Mouse (Mus musculus) cerebellum, adult 2 months (tissue): ENCODE data around the gene Zfp3. TPM values are rescaled to one million over a fixed set of nuclear protein-coding genes. Genes with fewer than 3 reads are reported as not detected.
A peak's percentile ranks its signal among the peaks of the same experiment; 100 is the strongest.
"Not testable (repeated sequence)": the region's sequence is repeated elsewhere in the genome, so short reads cannot be mapped to it uniquely, and the experiment has no call there.

Source experiments
- DNase-seq, 2 experiments: peaks; one replicate each; pipeline ENCODE4 v3.0.0; 2021
- H3K27ac ChIP-seq: fragments of 200-500 bp; 2 replicates; pipeline ENCODE4 v1.5.1; 2012; ENCODE audit warnings: low read length, control low read depth, inconsistent platforms; ENCODE audit not compliant: insufficient read depth
- H3K27me3 ChIP-seq: fragments of 200-500 bp; 2 replicates; pipeline ENCODE4 v1.6.1; 2012; ENCODE audit warnings: inconsistent platforms, mild to moderate bottlenecking, low read length, moderate library complexity; ENCODE audit not compliant: control insufficient read depth, insufficient read depth
- H3K4me1 ChIP-seq: fragments of 200-500 bp; 2 replicates; pipeline ENCODE4 v1.6.1; 2011; ENCODE audit warnings: low read length; ENCODE audit not compliant: control insufficient read depth, insufficient read depth
- H3K4me3 ChIP-seq: fragments of 200-500 bp; replicated peaks from 2 replicates; pipeline ENCODE3; 2011; ENCODE audit warnings: mild to moderate bottlenecking, low read depth, low read length, control low read depth; ENCODE audit not compliant: insufficient read depth
- CTCF ChIP-seq: fragments of 200-500 bp; IDR thresholded peaks from 2 replicates; pipeline ENCODE4 v1.5.1; 2011; ENCODE audit warnings: low read depth, mild to moderate bottlenecking, control low read depth, low read length, moderate library complexity, borderline replicate concordance; ENCODE audit not compliant: insufficient read depth
- POLR2A ChIP-seq: fragments of 200-500 bp; IDR thresholded peaks from 2 replicates; pipeline ENCODE4 v1.6.1; 2011; ENCODE audit warnings: low read length, control low read depth, borderline replicate concordance; ENCODE audit not compliant: insufficient read depth
- WGBS: fragments of 180-500 bp; shearing (Covaris S2); methylation state at CpG from one replicate; pipeline ENCODE4 v1.1.7; 2018; 5-methylcytosine and 5-hydroxymethylcytosine counted together
- polyA plus RNA-seq: library from polyadenylated mRNA; depleted of rRNA; stranded (reverse); fragments of >200 nt; gene quantifications from 2 replicates; pipeline ENCODE4 v1.2.3, GENCODE M21; 2012

The Zfp3 gene
- polyA plus RNA-seq, 1 experiment = 11.1 TPM

DNA sequence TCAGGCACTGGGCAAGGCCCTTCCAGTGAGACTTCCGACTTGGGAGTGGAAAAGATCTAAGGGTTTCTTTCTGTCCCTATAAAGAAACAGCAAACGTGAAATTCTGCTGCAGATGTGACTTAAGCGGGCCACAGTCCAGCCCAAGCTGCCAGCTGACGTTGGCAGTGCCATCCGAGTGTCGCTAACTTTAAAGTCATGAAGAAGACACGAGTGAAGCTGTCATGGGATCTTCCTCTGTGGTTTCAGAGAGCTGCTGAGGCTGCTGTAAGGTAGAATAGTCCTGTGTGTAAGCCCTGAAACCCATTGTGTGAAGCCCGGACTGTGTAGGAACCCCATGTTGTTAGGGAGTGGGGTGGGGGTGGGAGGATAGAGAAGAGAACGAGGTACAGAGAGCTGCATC is 1.4 kb upstream of the Zfp3 start:
- DNase-seq = no peak
- Histone ChIP-seq H3K27ac (no peak overlapping the region), H3K27me3 (no peaks in the 10 kb centered on the region), H3K4me1 (peaks cover 10% of the 10 kb centered on the region), H3K4me3 (no peak overlapping the region)
- 49% methylated on average over 9 of the region's 9 CpGs for WGBS
- no peak for TF ChIP-seq POLR2A
- TF ChIP-seq CTCF = no peak

DNA sequence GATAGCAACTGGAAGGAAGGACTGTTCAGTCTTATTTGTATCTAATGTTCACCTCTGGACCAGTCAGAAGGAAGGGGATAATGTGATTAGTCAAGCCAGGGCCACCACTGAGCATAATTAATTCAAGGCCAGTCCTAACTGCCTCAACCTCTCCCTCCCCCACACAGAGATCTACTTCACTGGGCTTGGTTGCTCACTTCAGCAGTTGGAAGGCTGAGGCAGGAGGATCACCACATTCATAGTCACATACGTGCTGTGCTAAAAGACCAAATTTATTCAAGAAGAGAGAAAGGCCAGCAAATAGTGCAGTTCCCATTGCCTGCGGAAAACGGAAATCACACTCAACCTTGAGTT is 450 bp upstream of the Zfp3 start:
- H3K4me1 ChIP-seq = peaks cover 10% of the 10 kb centered on the region
- DNase-seq = no peak
- TF ChIP-seq CTCF = no peak
- TF ChIP-seq POLR2A = no peak
- peak overlapping the region; percentile 34; the same call in 1 of the 2 replicates for H3K27ac ChIP-seq
- no peaks in the 10 kb centered on the region for H3K27me3 ChIP-seq
- 21% methylated on average over 3 of the region's 3 CpGs for WGBS
- H3K4me3 ChIP-seq = peak overlapping the region; percentile 77

DNA sequence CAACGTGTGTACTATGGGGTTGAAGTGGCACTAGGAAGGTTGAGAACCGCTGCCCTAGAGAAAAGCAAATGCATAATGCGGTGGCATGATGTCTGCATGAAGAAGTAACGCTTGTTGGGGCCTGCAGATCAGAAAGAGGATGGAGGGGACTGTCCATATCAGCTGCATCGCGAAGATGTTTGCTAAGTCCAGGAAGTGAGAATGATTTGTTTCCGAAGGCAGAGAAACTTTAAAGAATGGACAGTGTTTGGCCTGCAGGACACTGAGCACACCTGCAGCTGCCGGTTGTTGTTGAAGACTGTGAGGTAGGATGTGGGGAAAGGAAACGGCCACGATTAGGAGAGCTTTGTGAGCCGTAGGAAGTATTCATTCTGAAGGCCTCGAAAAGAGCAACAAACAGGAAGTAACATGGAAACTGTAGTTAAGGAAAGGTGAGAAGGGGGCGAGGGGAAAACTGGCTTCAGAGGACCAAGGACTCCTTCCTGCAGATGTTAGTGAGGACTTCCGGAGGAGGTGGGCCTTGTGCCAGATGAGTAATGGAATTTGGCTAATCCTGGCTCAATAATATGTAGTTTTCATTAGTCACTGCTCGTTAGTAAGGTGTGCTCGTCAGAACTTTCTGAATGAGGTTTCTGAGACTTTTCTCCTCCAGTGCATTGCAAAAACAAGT is 1.9 kb downstream of the Zfp3 start:
- WGBS = 75% methylated on average over 16 of the region's 16 CpGs
- no peak for DNase-seq
- TF ChIP-seq CTCF = no peak
- Histone ChIP-seq H3K27me3 (no peaks in the 10 kb centered on the region), H3K4me3 (no peak overlapping the region), H3K4me1 (peaks cover 10% of the 10 kb centered on the region), H3K27ac (no peak overlapping the region)

DNA sequence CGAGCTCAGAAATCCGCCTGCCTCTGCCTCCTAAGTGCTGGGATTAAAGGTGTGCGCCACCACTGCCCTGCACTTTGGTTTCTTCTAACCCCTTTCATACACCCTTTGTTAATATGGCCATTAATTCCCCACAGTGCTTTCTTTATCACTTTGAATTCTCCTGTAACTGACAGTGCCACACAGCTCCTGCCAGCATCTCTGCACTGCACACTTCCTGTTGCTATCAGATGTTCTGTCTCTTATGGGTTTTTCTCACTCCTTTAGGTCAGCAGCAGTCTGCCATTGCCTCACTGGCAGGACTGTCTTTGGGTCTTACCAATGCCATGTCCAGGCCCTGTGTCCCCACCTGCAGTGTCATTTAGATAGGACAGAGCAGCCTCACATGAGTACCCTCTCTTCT is 6.8 kb downstream of the Zfp3 start:
- WGBS = 93% methylated on average over 3 of the region's 3 CpGs
- peaks cover 3% of the 10 kb centered on the region for H3K4me1 ChIP-seq
- H3K4me3 ChIP-seq = no peak overlapping the region

DNA sequence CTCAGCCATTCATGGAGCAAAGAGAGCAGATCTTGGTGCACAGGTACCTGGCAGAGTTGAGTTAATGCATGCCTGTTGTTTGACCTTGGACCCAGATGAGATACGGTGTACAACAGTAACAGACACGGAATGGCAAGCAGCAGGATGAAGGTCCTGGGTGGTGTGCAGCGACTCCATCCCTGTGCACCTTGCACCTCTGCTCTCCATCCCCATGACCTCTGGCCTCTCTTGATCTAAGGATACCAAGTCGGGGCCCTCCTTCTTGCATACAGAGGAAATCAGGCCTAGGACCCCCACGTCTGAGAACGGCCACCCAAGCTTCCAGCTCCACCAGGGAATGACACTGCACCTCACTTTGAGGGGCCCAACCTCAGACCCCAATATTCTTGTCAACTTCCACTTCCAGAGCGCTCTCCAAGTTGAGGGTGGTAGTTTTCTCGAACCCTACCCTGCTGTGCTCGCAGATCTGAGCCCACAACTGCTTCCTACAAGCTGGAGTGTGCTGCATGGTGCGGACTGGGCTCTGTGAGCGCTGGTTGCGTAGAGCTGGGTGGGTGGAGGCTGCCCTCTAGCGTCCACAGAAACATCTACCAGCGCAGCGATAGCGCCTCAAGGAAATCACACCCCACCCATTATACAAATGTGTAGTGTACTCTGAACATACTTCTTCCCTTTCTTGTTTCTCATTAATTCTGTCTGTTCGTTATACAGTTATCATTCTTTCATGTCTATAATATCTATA is 13.0 kb downstream of the Zfp3 start:
- no peak overlapping the region for H3K4me3 ChIP-seq
- no peak overlapping the region for H3K27ac ChIP-seq
- TF ChIP-seq POLR2A (no peak), CTCF (peak; percentile 95)
- WGBS = 29% methylated on average over 17 of the region's 17 CpGs
- no peaks in the 10 kb centered on the region for H3K27me3 ChIP-seq
- peak; percentile 61 to 66 for DNase-seq
- H3K4me1 ChIP-seq = no peaks in the 10 kb centered on the region

More for the DNA sequence above, 6.8 kb downstream of the Zfp3 start:
- no peak for DNase-seq
- no peak overlapping the region for H3K27ac ChIP-seq
- H3K27me3 ChIP-seq = no peaks in the 10 kb centered on the region
- no peak for TF ChIP-seq POLR2A
- no peak for TF ChIP-seq CTCF

DNA sequence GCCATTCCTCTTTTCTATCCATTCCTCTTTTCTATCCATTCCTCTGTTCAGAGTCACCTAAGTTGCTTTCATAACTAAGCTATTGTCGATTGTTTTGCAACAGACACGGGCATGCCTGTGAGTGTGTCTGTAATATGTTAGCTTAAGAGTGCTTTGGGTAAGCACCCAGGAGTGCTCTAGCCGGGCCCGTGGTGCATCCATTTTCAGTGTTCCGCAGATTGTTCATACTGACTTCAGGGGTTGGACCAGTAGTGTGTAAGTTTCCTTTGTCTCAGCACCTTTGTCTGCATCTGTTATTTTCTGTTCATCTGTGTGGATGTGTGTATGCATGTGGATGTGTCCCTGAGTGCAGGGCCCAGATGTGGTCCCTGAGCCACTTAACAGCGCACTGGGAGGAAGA is 13.6 kb downstream of the Zfp3 start:
- Histone ChIP-seq H3K4me3 (no peak overlapping the region), H3K27me3 (no peaks in the 10 kb centered on the region), H3K27ac (no peak overlapping the region), H3K4me1 (no peaks in the 10 kb centered on the region)
- TF ChIP-seq CTCF (no peak), POLR2A (no peak)
- WGBS = 59% methylated on average over 6 of the region's 6 CpGs
- DNase-seq = no peak

DNA sequence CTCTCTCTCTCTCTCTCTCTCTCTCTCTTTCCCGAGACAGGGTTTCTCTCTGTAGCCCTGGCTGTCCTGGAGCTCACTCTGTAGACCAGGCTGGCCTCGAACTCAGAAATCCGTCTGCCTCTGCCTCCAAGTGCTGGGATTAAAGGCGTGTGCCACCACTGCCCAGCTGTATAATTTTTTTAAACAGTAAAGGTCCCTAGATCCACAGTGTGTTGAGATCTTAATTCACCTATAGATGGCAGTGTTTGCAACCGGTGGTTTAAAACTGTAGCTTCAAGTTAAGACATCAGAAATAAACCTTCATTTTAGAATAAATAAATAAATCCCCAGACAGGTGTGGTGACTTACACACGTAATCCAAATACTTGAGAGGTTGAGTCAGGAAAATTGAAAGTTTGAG is 14.0 kb downstream of the Zfp3 start:
- DNase-seq, H3K4me3 ChIP-seq, H3K27ac ChIP-seq, H3K4me1 ChIP-seq, H3K27me3 ChIP-seq: not testable (repeated sequence)
- WGBS = 20% methylated on average over 6 of the region's 6 CpGs
- peak; percentile 23; the same call in 1 of the 2 replicates for TF ChIP-seq CTCF

DNA sequence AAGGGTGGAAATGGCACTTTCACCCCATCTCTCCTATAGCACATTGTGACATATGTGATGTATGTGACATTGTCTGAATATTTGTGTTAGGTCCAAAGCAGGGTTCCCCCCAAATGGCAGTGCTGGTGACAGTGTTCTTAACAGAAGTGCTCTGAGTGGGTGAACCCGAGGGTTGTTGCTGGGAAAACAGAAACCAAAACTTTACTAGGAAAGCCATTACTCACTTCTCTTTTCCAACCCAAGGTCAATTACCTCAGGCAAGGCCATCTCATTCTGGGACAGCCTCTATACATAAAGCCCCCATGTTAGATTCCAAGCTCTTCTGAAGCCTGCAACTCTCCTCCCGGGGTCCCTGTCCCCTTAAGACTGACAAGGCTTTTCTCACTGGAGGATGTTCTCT is 21.9 kb downstream of the Zfp3 start:
- Histone ChIP-seq H3K4me3 (no peak overlapping the region), H3K27me3 (no peaks in the 10 kb centered on the region; the same call in 1 of the 2 replicates), H3K4me1 (no peaks in the 10 kb centered on the region), H3K27ac (no peak overlapping the region)
- WGBS = 53% methylated on average over 2 of the region's 2 CpGs
- no peak for DNase-seq
- TF ChIP-seq POLR2A (no peak), CTCF (no peak)
